Mouse (Mus musculus) myocyte (in vitro differentiated cells): ENCODE results near the gene Meis2.

ENCODE experiments used
- CEBPB ChIP-seq: IDR thresholded peaks from 2 replicates; pipeline ENCODE4 v1.6.1; 2011; ENCODE audit warnings: mild to moderate bottlenecking, moderate library complexity; ENCODE audit not compliant: poor library complexity, insufficient read depth, severe bottlenecking
- E2F4 ChIP-seq: IDR thresholded peaks from one replicate; pipeline ENCODE4 v1.6.1; 2011; ENCODE audit warnings: mild to moderate bottlenecking, control low read depth, moderate library complexity; ENCODE audit not compliant: insufficient read depth
- MAX ChIP-seq: IDR thresholded peaks from one replicate; pipeline ENCODE4 v1.6.1; 2011; ENCODE audit warnings: low read depth, mild to moderate bottlenecking, control low read depth
- POLR2A ChIP-seq: IDR thresholded peaks from one replicate; pipeline ENCODE4 v1.6.1; 2011; ENCODE audit warnings: low read depth, mild to moderate bottlenecking, control low read depth, moderate library complexity; ENCODE audit not compliant: insufficient read length
- POLR2AphosphoS2 ChIP-seq: IDR thresholded peaks from one replicate; pipeline ENCODE4 v1.6.1; 2011; ENCODE audit warnings: low read depth, control low read depth; ENCODE audit not compliant: insufficient read length
- TCF12 ChIP-seq: IDR thresholded peaks from one replicate; pipeline ENCODE4 v1.6.1; 2011; ENCODE audit warnings: mild to moderate bottlenecking, control low read depth; ENCODE audit not compliant: poor library complexity, insufficient read depth, severe bottlenecking

DNA sequence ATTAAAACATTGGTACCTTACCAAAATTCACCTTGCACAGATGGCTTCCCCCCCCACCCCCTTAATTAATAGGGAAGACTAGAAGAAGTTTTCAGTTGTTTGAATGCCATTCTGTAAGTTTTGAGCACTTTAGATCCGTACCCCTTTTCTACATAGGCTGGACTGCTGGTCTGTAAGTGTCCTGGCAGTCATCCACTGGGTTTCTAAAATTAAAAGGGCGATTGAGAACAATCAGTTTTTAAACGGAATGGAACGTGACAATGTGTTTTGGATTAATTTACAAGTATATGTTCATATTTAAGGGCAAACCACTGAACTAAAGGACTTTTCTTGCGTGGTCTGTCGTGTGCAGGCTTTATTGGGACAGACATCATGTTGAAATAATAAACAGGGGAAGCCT, 141.2 kb downstream of the Meis2 start:
- TF ChIP-seq POLR2A (no peak), CEBPB (no peak), TCF12 (no peak), E2F4 (no peak), POLR2AphosphoS2 (no peak), MAX (no peak)
